Mouse (Mus musculus) C2C12 (cell line): ENCODE results near the gene Gm6588. TPM values are rescaled to one million over a fixed set of nuclear protein-coding genes. Genes with fewer than 3 reads are reported as not detected.

ENCODE experiments used
- H3K27me3 ChIP-seq: one replicate; pipeline ENCODE4 v1.6.1; 2011; ENCODE audit not compliant: control insufficient read depth, insufficient read depth, insufficient read length
- H3K36me3 ChIP-seq: one replicate; pipeline ENCODE4 v1.6.1; 2011; ENCODE audit not compliant: control insufficient read depth, insufficient read depth
- H3K4me3 ChIP-seq: one replicate; pipeline ENCODE4 v1.5.1; 2011; ENCODE audit warnings: mild to moderate bottlenecking, control low read depth; ENCODE audit not compliant: poor library complexity, insufficient read depth, severe bottlenecking
- H3K79me2 ChIP-seq: one replicate; pipeline ENCODE4 v1.6.1; 2011; ENCODE audit not compliant: control insufficient read depth, insufficient read depth
- H3K79me3 ChIP-seq: one replicate; pipeline ENCODE4 v1.6.1; 2011; ENCODE audit warnings: low read depth, control low read depth
- H3ac ChIP-seq: one replicate; pipeline ENCODE3; 2011; ENCODE audit warnings: low read depth; ENCODE audit not compliant: control insufficient read depth, insufficient read length
- CEBPB ChIP-seq: IDR thresholded peaks from one replicate; pipeline ENCODE4 v1.6.1; 2011; ENCODE audit warnings: low read depth, mild to moderate bottlenecking, control low read depth, moderate library complexity
- CTCF ChIP-seq: IDR thresholded peaks from one replicate; pipeline ENCODE4 v1.5.1; 2011; ENCODE audit not compliant: control insufficient read depth, insufficient read depth, insufficient read length
- FOSL1 ChIP-seq: IDR thresholded peaks from one replicate; pipeline ENCODE4 v1.8.0; 2011; ENCODE audit warnings: mild to moderate bottlenecking, low read length; ENCODE audit not compliant: poor library complexity, insufficient read depth, severe bottlenecking
- MAX ChIP-seq: IDR thresholded peaks from one replicate; pipeline ENCODE4 v1.6.1; 2011; ENCODE audit warnings: mild to moderate bottlenecking, control low read depth
- MYOD1 ChIP-seq: IDR thresholded peaks from one replicate; pipeline ENCODE4 v1.6.1; 2011; ENCODE audit warnings: low read depth; ENCODE audit not compliant: control insufficient read depth, insufficient read length
- MYOG ChIP-seq: IDR thresholded peaks from one replicate; pipeline ENCODE4 v1.6.1; 2011; ENCODE audit not compliant: control insufficient read depth, insufficient read length; ENCODE audit errors: extremely low read depth
- USF1 ChIP-seq: IDR thresholded peaks from one replicate; pipeline ENCODE4 v1.6.1; 2011; ENCODE audit warnings: low read depth, mild to moderate bottlenecking, control low read depth, moderate library complexity
- polyA plus RNA-seq: library from polyadenylated mRNA; unstranded; fragments of >200 nt; fragmentation: generic; extraction: Trizol; gene quantifications from one replicate; pipeline ENCODE4 v1.2.1, GENCODE M21; 2012; ENCODE audit warnings: missing spikeins

Gm6588 gene
- polyA plus RNA-seq, 1 experiment = not detected

DNA sequence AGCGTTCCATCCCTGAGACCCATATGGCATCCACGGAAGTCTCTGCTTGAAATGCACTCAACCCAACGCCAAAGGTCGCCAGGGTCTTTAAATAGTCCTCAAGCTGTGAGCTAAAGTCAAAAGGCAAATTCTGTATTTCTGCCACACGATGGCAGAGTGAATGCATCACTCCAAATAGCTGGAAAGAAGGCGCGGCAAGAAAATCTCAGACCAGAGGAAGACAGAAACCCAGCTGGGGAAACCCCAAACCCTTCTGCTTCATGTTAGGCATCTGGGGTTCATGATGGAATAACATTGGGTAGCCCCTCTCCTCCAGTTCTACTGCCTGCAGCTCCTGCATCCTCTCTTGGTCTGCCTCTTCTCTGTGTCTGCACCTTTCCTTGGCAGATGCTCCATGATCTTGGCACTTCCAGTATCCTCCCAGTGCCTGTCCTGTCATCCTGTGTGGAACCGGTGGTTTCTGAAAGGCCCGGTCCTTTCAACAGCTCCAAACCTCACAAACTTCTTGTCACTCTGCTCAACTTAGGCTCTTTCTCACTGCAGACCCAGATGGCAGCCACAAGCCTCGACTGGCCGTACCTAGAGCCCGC, 5.8 kb downstream of the Gm6588 start:
- H3K36me3 ChIP-seq = no peaks in the 10 kb centered on the region
- H3ac ChIP-seq = no peak overlapping the region
- H3K27me3 ChIP-seq = peaks cover 45% of the 10 kb centered on the region
- H3K79me2 ChIP-seq = no peaks in the 10 kb centered on the region
- TF ChIP-seq CTCF = no peak
- TF ChIP-seq FOSL1 = no peak
- TF ChIP-seq USF1 = no peak
- no peak for TF ChIP-seq MYOG
- TF ChIP-seq CEBPB = no peak
- no peak for TF ChIP-seq MAX
- no peak for TF ChIP-seq MYOD1
- no peak overlapping the region for H3K4me3 ChIP-seq
- no peaks in the 10 kb centered on the region for H3K79me3 ChIP-seq

DNA sequence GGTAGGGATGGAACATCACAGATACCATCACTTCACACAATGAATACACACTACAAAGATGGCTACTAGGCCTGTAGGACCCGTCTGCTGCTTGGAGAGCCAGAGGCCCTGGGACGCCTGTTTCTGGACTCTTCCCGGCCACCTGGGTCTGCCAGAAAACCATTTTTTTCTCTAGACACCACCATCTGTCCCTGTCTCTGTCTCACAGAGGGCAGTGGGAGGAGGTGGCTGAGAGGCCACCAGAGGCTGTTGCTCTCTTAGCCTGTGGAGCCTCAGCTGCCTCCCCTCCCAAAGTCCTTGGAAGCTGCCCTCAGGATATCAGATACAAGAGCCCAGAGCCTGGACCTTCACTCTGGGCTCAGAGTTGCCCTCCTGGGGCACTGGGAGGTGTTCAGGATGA, 10.7 kb downstream of the Gm6588 start:
- Histone ChIP-seq H3K4me3 (no peak overlapping the region), H3K27me3 (peaks cover 64% of the 10 kb centered on the region), H3K79me2 (no peaks in the 10 kb centered on the region), H3K36me3 (no peaks in the 10 kb centered on the region), H3ac (no peak overlapping the region), H3K79me3 (no peaks in the 10 kb centered on the region)
- TF ChIP-seq MYOG (no peak), MAX (no peak), USF1 (no peak), CEBPB (no peak)

DNA sequence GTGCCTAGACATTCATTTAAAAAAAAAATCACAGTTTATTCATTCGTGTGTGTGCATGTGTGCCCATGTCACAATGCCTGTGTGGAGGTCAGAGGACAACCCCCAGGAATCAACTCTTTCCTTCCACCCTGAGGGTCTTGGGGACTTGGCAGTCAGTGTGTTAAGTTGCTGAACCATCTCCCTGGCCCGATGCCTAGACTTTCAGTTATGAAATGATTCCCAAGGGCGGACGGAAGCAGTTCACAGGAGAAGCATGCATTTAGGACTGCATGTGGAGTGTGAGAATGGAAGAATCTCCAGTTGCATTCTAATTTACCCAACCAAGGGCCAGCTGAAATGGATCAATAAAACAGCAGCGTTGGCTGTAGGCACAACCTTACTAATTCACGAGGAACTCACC, 17.1 kb downstream of the Gm6588 start:
- H3ac ChIP-seq = no peak overlapping the region
- no peak overlapping the region for H3K4me3 ChIP-seq
- no peaks in the 10 kb centered on the region for H3K79me3 ChIP-seq
- H3K27me3 ChIP-seq = peaks cover 56% of the 10 kb centered on the region
- no peaks in the 10 kb centered on the region for H3K79me2 ChIP-seq
- no peaks in the 10 kb centered on the region for H3K36me3 ChIP-seq
- no peak for TF ChIP-seq FOSL1
- TF ChIP-seq MYOG = no peak
- no peak for TF ChIP-seq CTCF
- TF ChIP-seq MAX = no peak
- TF ChIP-seq CEBPB = no peak
- no peak for TF ChIP-seq USF1
- no peak for TF ChIP-seq MYOD1

DNA sequence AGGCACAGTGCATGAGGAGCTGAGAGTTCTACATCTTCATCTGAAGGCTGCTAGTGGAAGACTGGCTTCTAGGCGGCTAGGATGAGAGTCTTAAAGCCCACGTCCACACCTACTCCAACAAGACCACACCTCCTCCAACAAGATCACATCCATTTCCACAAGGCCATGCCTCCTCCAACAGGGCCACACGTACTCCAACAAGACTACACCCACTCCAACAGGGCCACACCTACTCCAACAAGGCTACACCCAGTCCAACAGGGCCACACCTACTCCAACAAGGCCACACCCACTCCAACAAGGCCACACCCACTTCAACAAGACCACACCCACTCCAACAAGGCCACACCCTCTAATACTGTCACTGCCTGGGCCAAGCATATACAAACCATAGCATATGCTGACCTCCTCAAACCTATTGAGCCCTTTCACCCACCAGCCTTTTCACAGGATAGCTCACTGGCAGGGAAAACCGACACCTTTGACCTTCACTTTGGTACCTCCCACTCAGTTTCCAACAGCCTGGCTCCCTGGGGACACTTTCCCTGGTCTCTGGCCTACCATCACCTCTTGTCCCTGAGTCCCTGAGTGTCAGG, 19.9 kb downstream of the Gm6588 start:
- Histone ChIP-seq H3K79me2 (no peaks in the 10 kb centered on the region), H3K79me3 (no peaks in the 10 kb centered on the region), H3K27me3 (peaks cover 54% of the 10 kb centered on the region), H3K36me3 (no peaks in the 10 kb centered on the region), H3K4me3 (no peak overlapping the region), H3ac (no peak overlapping the region)
- TF ChIP-seq USF1 (no peak), FOSL1 (no peak), MYOD1 (no peak), CTCF (no peak), CEBPB (no peak), MYOG (no peak), MAX (no peak)

DNA sequence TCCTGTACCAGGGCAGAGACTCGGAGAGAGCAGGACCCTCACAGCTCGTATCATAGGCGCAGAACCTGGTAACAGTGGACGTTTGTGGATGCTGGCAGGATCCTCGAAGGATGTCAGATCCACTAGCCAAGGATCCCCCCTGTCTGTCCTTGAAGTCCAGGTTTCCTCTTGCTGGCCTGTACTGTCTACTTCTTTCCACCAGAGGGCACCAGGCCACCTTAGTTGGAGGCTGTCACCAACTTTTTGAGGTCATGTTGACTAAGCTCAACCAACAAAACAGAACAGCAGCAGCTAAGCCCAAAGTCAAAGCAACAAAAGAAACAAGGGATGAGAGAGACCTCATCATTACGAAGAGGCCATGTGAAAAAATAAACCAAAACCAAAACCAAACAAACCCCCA, 20.9 kb downstream of the Gm6588 start:
- no peaks in the 10 kb centered on the region for H3K79me3 ChIP-seq
- TF ChIP-seq CTCF = no peak
- TF ChIP-seq FOSL1 = no peak
- no peak for TF ChIP-seq MYOG
- TF ChIP-seq CEBPB = no peak
- TF ChIP-seq MAX = no peak
- no peak for TF ChIP-seq USF1
- TF ChIP-seq MYOD1 = no peak
- H3K4me3 ChIP-seq = no peak overlapping the region

DNA sequence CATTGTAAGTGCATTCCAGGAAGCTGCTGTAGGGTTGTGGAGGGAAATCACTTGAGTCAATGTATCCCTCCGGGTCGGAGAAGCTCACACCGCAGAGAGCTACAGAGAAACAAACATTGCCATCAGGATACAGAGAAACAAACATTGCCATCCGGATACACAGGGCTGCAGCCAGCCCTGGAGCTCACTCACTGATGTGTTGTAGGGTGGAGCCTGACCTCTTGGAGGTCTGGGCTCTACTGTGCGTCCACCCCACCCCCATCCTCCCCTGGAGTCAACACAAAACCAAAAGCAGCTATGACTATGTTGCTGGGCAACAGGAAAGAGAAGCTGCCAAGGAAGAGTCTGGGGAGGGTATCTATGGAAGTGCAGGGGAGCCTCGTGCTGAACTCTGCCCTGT, 24.2 kb downstream of the Gm6588 start:
- Histone ChIP-seq H3K79me2 (no peaks in the 10 kb centered on the region), H3K79me3 (no peaks in the 10 kb centered on the region), H3K4me3 (no peak overlapping the region), H3K27me3 (peaks cover 32% of the 10 kb centered on the region), H3ac (no peak overlapping the region), H3K36me3 (no peaks in the 10 kb centered on the region)
- no peak for TF ChIP-seq MYOD1
- TF ChIP-seq USF1 = no peak
- no peak for TF ChIP-seq CTCF
- TF ChIP-seq FOSL1 = no peak
- TF ChIP-seq CEBPB = no peak
- TF ChIP-seq MAX = no peak
- TF ChIP-seq MYOG = no peak

More for the DNA sequence above, 20.9 kb downstream of the Gm6588 start:
- H3ac ChIP-seq = no peak overlapping the region
- H3K79me2 ChIP-seq = no peaks in the 10 kb centered on the region
- peaks cover 46% of the 10 kb centered on the region for H3K27me3 ChIP-seq
- H3K36me3 ChIP-seq = no peaks in the 10 kb centered on the region
